Mouse (Mus musculus) stomach, postnatal 0 days (tissue): ENCODE measurements at regions not wholly inside any gene's neighbourhood (a gene's known extent, or its start where the extent isn't known, plus 50 kb on each side); places are given as distances from the start of the nearest gene placed in this dataset.

ENCODE experiments used
- ATAC-seq: fragments of 200-750 bp; cut with Nextera tagmentation; 2 replicates; pipeline ENCODE4 v1.8.0; 2017; ENCODE audit not compliant: low FRiP score, low TSS enrichment
- DNase-seq: peaks from one replicate; pipeline ENCODE4 v3.0.0-alpha.2; 2016; ENCODE audit warnings: low spot score
- H3K27ac ChIP-seq: fragments of 300-500 bp; sonication (generic); replicated peaks from 2 replicates; pipeline ENCODE4 v1.5.1; 2014; ENCODE audit warnings: mild to moderate bottlenecking, control low read depth
- H3K27me3 ChIP-seq: fragments of 300-500 bp; sonication (generic); 2 replicates; pipeline ENCODE4 v1.6.1; 2014; ENCODE audit warnings: low read length; ENCODE audit not compliant: control insufficient read depth, insufficient read depth
- H3K36me3 ChIP-seq: fragments of 300-500 bp; sonication (generic); 2 replicates; pipeline ENCODE4 v1.6.1; 2014; ENCODE audit warnings: low read length, mixed read lengths; ENCODE audit not compliant: control insufficient read depth, insufficient read depth
- H3K4me1 ChIP-seq: fragments of 300-500 bp; sonication (generic); replicated peaks from 2 replicates; pipeline ENCODE4 v1.6.1; 2014; ENCODE audit warnings: antibody characterized with exemption; ENCODE audit not compliant: control insufficient read depth, insufficient read depth
- H3K4me2 ChIP-seq: fragments of 300-500 bp; sonication (generic); replicated peaks from 2 replicates; pipeline ENCODE4 v1.6.1; 2014; ENCODE audit warnings: low read depth, mild to moderate bottlenecking, control low read depth, moderate library complexity
- H3K4me3 ChIP-seq: fragments of 300-500 bp; sonication (generic); 2 replicates; pipeline ENCODE4 v1.5.1; 2014; ENCODE audit warnings: low read depth, low read length, control low read depth
- H3K9ac ChIP-seq: fragments of 300-500 bp; sonication (generic); 2 replicates; pipeline ENCODE4 v1.6.1; 2014; ENCODE audit warnings: mild to moderate bottlenecking, low read length, control low read depth, mixed read lengths
- H3K9me3 ChIP-seq: fragments of 300-500 bp; sonication (generic); 2 replicates; pipeline ENCODE4 v1.6.1; 2016; ENCODE audit warnings: low read length; ENCODE audit not compliant: control insufficient read depth
- CTCF ChIP-seq: IDR thresholded peaks from 2 replicates; pipeline ENCODE4 v1.5.1; 2016; ENCODE audit warnings: antibody characterized with exemption, low read depth, mild to moderate bottlenecking, moderate library complexity
- EP300 ChIP-seq: optimal IDR thresholded peaks from 2 replicates; pipeline ENCODE3; 2016; ENCODE audit warnings: antibody characterized with exemption
- WGBS: fragments of 180-500 bp; shearing (Covaris S2); extraction: QIAGEN DNeasy Blood & Tissue Kit; methylation state at CpG from one replicate; pipeline ENCODE4 v1.1.7; 2014; 5-methylcytosine and 5-hydroxymethylcytosine counted together

DNA sequence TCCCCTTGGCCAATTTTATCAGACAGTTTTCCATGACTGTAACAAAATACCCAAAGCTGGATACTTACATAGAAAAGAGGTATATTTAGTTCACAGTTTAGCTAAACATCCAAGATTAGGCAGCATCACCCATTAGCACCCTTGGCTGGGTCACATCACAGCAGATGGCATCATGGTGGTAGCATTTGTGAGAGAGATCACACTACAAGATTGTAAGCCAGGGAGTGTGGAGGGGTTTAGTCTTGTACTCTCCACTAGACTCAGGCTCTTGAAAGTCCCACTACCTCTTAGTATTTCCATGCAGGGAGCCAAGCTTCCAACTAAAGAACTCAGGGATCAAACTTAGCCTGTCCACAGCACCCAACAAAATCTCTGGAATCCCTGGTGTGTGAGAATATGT, 218.2 kb downstream of the Sec61b start:
- H3K9ac ChIP-seq, result no peak overlapping the region
- no peaks in the 10 kb centered on the region for H3K9me3 ChIP-seq
- H3K4me2 ChIP-seq, result no peak overlapping the region
- H3K36me3 ChIP-seq, result no peaks in the 10 kb centered on the region
- H3K27me3 ChIP-seq, result no peaks in the 10 kb centered on the region
- ATAC-seq (no peak), DNase-seq (no peak)
- H3K4me1 ChIP-seq, result no peaks in the 10 kb centered on the region
- no peak for TF ChIP-seq EP300
- no peak for TF ChIP-seq CTCF
- H3K27ac ChIP-seq, result no peak overlapping the region
- no peak overlapping the region for H3K4me3 ChIP-seq

DNA sequence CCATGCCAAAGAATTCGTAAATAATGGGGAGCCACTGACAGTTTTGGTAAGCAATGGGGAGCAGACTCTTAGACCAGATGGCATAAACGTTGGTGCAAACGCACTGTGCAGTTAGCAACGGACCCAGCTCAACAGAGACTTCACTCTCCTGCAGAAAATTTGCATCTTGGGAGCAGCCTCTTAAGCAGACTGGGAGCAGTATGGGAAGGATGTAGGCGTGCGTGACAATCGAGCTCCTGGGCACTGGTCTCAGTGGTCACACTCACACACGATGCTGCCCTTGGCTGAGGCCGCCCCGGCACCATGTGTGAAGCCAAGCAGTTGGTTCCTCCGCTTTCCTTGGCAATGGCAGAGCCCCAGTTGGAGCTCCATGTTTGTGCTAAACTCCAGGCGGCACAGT, 218.8 kb downstream of the Sec61b start:
- Histone ChIP-seq H3K4me2 (no peak overlapping the region), H3K27ac (0 out of 2 replicates have a peak overlapping the region, but pooled peaks have one; percentile 20), H3K4me1 (no peaks in the 10 kb centered on the region), H3K9me3 (no peaks in the 10 kb centered on the region), H3K27me3 (no peaks in the 10 kb centered on the region), H3K36me3 (no peaks in the 10 kb centered on the region), H3K9ac (no peak overlapping the region), H3K4me3 (no peak overlapping the region)
- DNase-seq (no peak), ATAC-seq (no peak)
- WGBS, result 65% methylated on average over 12 of the region's 12 CpGs
- TF ChIP-seq EP300, result no peak

DNA sequence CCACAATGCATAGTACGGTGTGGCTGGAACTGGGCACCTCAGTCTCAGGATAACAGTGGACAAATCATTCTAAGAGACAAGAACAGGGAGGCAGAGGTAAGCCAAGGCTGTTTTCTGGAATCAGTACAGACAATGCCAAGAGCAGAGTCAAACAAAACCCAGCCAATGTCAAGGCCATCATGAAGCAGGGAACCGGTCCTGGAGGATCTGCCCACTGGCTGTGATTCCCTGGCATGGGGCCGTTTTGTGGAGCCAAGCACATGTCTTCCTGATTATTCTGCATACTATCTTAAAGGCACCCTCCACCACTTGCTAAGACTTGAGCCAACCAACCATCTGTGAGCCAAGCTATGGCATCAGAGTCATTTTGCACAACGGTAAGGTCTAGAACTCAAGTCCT, 222.6 kb downstream of the Sec61b start:
- H3K36me3 ChIP-seq, result no peaks in the 10 kb centered on the region
- H3K9ac ChIP-seq, result no peak overlapping the region
- H3K27ac ChIP-seq, result no peak overlapping the region
- no peaks in the 10 kb centered on the region for H3K27me3 ChIP-seq
- no peak overlapping the region for H3K4me3 ChIP-seq
- no peak overlapping the region for H3K4me2 ChIP-seq
- H3K9me3 ChIP-seq, result no peaks in the 10 kb centered on the region
- DNase-seq (no peak), ATAC-seq (no peak)
- 89% methylated on average over 4 of the region's 4 CpGs for WGBS
- TF ChIP-seq CTCF, result no peak
- no peak for TF ChIP-seq EP300
- no peaks in the 10 kb centered on the region for H3K4me1 ChIP-seq

DNA sequence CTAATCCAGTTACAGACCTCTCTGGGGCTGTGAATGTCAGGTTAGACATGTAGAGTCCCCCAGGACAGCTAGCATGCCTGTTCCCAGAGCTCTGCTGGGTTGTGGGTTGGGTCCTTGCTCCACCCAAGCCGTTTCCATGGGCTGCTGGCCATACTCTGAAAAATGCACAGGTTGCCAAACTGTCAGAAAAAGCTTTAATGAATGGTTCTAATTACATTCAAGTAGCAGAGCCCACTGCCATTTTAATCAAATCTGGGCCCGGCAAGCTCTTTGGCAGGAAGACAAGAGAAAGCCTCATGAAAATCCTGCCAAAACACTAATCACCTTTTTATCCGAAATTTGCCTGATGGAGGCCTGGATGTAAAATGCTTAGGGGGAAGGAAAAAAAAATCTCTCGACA, 224.1 kb downstream of the Sec61b start:
- no peaks in the 10 kb centered on the region for H3K9me3 ChIP-seq
- no peaks in the 10 kb centered on the region for H3K4me1 ChIP-seq
- no peak overlapping the region for H3K4me3 ChIP-seq
- 37% methylated on average over 4 of the region's 4 CpGs for WGBS
- H3K27me3 ChIP-seq, result no peaks in the 10 kb centered on the region
- H3K9ac ChIP-seq, result no peak overlapping the region
- no peaks in the 10 kb centered on the region for H3K36me3 ChIP-seq
- TF ChIP-seq CTCF, result no peak
- TF ChIP-seq EP300, result no peak
- DNase-seq, result no peak
- no peak overlapping the region for H3K4me2 ChIP-seq
- no peak for ATAC-seq
- no peak overlapping the region for H3K27ac ChIP-seq

DNA sequence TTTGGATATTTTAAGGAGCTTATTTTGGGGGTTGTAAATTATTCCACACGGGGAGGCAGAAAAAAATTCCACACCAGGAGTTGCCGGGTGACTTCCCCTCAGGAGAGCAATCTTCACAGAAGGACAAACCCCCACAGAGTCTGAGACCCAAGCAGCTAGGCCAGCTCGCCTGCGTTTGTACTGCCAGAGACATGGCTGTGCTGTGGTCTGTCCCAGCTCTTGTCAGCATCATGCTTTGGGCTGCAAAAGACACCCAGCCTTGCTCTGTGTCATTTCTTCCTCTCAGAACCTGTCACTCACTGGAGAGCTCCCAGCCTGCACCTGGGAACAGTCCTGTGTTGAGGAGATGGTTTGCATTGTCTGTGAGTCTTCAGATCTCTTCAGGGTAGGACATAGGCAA, 224.5 kb downstream of the Sec61b start:
- no peaks in the 10 kb centered on the region for H3K36me3 ChIP-seq
- ATAC-seq (no peak), DNase-seq (no peak)
- TF ChIP-seq CTCF (no peak), EP300 (no peak)
- H3K9ac ChIP-seq, result no peak overlapping the region
- 54% methylated on average over 4 of the region's 4 CpGs for WGBS
- H3K4me2 ChIP-seq, result no peak overlapping the region
- 0 out of 2 replicates have a peak overlapping the region, but pooled peaks have one; percentile 35 for H3K27ac ChIP-seq
- H3K27me3 ChIP-seq, result no peaks in the 10 kb centered on the region
- no peak overlapping the region for H3K4me3 ChIP-seq
- no peaks in the 10 kb centered on the region for H3K9me3 ChIP-seq
- no peaks in the 10 kb centered on the region for H3K4me1 ChIP-seq

DNA sequence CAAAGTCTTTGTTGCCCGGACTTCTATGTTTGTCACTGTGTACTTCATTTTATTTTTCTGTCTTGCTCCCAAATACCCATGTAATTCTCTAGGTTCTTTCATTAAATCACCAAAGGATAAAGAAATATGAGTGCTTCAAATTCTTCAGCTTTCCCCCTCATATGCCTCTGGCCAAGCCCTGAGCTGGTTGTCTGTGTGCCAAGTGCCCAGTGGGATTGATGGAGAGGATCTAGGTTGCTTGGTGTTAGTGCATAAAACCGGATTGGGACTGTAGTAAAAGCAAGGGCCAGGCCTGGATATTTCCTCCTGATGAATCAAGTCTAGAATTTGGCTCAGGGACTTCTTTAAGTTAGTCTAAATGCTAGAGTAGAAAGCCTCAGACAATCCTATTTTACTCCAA, 229.0 kb downstream of the Sec61b start:
- H3K36me3 ChIP-seq, result no peaks in the 10 kb centered on the region
- H3K9me3 ChIP-seq, result no peaks in the 10 kb centered on the region
- DNase-seq (no peak), ATAC-seq (no peak)
- H3K4me3 ChIP-seq, result no peak overlapping the region
- H3K4me1 ChIP-seq, result no peaks in the 10 kb centered on the region
- H3K27ac ChIP-seq, result no peak overlapping the region
- 87% methylated on average over 2 of the region's 2 CpGs for WGBS
- no peak for TF ChIP-seq EP300
- no peak for TF ChIP-seq CTCF
- H3K4me2 ChIP-seq, result no peak overlapping the region
- no peaks in the 10 kb centered on the region for H3K27me3 ChIP-seq
- no peak overlapping the region for H3K9ac ChIP-seq

DNA sequence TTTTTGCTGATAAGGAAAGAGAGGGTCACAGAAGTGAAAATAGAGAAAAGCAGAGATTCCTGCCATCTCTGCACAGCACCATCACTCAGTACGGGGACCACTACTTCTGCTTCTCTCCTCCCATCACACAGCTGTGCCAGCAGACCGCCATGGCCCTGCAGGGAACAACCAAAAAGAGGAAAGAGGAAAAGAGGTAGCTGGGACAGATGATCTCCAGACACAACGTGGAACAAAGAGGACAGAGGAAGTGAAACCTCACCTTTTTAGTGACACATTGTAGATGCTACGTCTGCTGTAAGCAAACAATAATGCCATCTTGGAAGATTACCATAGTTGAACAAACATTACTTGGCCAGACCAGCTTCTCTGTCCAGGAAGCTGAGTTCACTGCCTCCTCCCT, 230.1 kb downstream of the Sec61b start:
- WGBS, result 57% methylated on average over 4 of the region's 4 CpGs
- no peaks in the 10 kb centered on the region for H3K36me3 ChIP-seq
- H3K27ac ChIP-seq, result no peak overlapping the region
- no peaks in the 10 kb centered on the region for H3K27me3 ChIP-seq
- ATAC-seq, result no peak
- no peak for DNase-seq
- TF ChIP-seq EP300 (no peak), CTCF (no peak)
- H3K9ac ChIP-seq, result no peak overlapping the region
- H3K9me3 ChIP-seq, result no peaks in the 10 kb centered on the region
- no peak overlapping the region for H3K4me3 ChIP-seq
- H3K4me2 ChIP-seq, result no peak overlapping the region
- H3K4me1 ChIP-seq, result no peaks in the 10 kb centered on the region
